Mouse (Mus musculus): Measurements from ENCODE around the gene Ostm1.

Ostm1 gene

DNA sequence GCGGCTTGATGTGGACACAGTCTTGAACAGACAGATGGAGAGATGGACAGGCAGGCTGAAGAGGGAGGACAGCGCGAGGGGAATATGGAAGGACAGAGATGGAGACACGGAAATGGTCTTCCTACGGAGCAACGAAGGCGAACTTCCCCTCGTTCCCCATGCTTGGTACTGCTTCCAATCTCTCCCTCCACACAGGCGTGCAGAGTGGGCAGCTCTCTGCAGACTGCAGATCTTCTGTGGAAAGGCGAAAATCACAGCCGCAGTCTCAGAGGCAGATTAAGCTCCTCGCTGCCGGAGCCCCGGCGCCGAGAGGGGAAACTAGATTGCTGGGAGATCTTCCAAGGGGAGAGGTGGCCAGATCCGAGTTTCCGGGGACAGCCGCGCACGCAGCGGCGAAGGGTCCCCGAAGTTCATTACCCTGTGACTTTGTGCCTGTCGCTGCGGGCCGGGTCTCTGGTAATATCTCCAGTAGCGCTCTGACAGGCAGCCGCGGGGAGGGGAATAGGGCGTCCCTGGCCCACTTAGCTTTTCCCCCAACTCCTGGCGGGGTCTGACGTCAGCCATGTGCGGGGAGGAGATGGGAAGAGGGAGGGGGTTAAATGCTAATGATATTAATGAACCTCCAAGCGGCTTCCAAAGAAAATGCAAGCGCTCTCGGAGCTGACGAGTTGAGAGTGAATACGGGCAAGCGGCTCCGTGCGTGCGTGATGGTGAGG is at the start of gene Ostm1, which contains the start of gene Nr2e1:
Gene Ostm1, plus strand, starts transcription at position 666 of the 716 bp plus-strand sequence.
Gene Nr2e1, minus strand, starts transcription at position 476 of the 716 bp plus-strand sequence.
- no peak for DNase-seq (ENCODE audit: low spot score)

DNA sequence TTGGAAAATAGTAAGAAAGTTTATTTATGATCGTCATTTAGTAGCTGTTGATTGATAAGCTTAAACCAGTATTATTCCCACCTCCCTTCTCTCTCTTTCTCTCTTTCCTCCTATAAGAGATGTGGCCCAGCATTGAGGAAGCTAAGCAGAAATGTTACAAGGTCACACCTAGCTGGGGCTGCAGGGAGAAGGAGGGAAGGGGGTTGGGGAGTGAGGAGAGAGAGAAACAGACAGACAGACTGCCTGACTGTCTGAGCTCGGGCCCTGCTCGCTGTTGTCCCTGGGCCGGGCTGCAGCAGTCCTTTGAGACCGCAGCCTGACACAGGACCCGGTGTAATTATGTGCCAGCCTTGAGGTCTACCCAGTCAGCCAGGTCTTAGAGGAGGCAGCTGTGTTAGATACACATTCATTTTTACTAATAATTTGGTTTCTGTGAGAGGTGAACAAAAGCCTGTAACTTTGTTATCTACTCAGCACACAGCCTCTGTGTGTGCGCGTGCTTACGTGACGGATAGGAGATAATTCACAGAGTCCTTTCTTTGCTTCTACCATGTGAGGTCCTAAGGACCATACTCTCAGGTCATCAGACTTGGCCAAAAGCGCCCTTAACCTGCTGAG is 49.7 kb upstream of the Ostm1 start:
- no peak for DNase-seq (ENCODE audit: low spot score)

DNA sequence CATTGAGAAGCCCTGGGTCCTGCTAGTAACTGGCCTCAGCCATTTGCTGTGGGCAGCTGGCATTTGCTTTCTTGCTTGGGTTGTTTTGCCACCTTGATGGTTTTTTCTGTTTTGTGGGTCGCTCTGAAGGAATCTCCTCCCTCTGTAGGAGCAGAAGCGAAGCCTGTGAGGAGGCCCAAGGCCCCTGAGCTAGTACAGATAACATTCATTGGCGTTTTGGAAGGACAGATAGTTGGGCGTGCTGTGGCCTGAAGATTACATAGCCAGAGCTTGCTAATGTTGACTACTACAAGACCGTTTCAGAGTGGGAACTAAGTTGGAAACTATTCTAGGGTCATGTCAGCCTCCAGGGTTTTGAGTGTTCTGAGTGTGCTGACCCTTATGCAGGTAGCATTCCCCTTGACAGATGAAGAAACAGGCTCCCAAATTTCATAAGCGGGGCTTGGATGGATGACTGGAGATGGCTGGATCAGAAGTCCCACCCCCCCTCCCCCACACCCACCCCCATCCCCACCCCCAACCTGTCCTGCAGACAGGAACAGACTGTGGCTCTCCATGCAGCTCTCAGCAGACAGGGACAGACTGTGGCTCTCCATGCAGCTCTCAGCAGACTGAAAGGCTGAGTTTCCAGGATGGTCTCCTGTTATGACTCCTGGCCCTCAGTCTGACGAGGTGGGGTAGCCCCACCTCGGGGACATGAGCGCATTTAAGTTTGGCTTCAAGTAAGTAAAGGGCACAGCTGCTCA is 45.9 kb upstream of the Ostm1 start:
- peak; percentile 22 for DNase-seq (ENCODE audit: low spot score)

DNA sequence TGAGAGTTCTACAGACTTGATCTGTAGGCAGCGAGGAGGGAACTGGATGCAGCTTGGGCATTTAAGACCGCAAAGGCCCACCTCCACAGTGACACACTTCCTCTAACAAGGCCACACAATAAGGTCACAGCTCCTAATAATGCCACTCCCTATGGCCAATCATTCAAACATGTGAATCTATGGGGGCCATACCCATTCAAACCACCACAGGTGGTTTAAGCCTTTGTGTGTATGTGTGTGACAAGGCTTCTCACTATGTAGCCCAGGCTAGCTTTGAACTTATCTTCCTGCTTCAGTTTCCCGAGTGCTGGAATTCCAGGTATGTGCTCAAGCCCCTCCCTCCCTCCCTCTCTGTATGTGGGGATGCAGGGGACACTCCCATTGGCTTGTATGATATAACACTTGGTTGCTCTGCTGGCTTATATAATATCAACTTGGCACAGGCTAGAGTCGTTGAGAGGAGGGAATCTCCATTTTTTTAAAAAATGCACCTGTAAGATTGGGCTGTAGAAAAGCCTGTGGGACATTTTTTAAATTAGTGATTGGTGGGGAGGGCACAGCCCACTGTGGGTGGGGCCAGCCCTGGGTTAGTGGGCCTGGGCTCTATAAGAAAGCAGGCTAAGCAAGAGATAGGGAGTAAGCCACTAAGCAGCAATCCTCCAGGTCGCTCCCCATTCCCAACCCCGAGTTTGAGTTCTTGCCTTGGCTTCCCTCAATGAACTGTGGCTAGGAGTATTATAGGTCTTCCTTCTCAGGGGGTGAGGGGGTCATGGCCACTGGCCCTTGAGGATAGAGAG is 37.7 kb upstream of the Ostm1 start:
- DNase-seq (ENCODE audit: low spot score) = no peak

DNA sequence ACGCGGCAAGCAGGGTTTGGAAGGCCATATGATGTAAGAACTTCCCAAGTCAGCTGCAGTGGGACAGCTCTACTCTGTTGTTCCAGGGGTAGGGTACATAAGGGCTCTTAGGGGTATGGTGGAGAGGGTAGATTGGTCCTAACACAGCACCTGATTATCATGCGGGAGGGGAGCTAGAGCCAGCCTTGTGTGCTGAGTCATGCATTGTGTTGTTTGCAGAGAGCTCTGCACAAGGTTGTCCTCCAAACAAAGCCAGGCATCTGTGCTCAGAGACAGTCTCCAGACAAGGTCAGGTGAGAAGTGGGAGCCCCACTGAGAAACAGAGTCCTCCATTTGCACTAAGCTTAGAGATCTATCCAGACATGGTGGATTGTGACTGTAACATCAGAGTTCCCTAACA is 37.1 kb upstream of the Ostm1 start:
- no peak for DNase-seq (ENCODE audit: low spot score)

DNA sequence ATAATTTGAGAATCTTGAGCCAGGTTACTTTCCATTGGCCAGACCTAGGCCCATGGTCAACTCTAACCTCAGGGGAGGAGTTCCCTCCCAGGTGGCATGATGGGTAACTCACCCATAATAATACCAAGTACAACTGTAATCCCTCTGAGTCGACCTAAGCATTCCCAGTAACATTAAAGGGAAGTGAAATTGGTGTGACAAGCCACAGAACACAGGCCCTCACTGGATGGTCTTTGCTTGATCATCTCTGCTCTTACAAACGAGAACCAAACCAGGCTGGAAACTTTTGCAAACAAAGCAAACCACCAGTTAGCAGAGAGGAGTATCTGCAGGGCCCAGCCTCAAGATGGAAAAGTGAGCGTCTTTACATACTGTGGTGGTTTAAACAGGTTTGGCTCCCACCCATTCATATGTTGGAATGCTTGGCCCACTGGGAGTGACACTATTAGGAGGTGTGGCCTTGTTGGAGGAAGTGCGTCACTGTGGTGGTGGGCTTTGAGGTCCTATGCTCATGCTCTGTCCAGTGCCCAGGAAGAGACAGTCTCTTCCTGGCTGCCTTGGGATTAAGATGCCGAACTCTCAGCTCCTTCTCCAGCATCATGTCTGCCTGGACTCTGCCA is 23.9 kb upstream of the Ostm1 start:
- no peak for DNase-seq (ENCODE audit: low spot score)

DNA sequence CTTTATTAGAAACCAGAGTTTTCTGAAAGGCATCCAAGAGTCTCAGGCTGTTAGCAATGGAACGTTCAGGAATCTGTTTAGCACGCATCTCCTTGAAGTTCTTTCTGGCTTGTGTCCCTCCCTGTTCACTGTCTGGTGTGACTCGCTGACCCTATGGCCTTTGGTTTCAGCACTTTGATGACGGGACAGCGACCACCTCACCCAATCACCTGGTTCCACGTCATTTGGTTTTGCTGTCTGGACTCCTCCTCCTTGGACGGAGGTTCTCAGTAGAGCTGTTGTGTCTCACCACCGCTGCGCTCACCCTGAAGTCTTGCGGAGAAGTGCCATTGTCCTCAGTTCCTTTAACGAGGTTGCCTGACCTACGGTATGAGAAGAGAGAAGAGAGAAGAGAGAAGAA is 21.4 kb upstream of the Ostm1 start:
- DNase-seq (ENCODE audit: low spot score) = no peak

DNA sequence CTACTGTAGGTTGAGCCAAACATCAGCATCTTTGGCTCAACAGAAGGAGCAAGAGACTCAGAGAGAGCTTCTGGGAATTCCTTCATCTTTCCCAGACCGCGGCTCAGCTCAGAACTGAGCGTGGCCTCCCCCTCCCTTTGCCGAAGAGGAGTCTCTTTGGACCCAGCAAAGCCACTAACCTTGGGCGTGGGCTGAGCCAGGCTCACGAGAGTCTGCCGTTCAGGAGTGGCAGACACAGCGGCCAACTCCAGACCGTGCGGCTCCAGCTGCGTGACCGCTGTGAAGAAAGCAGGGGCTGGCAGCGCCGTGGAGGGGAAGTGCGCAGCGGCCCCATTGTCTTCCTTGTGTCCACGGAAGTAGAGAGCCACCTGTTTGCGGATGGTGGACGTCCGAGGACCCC is 11.1 kb upstream of the Ostm1 start:
- DNase-seq (ENCODE audit: low spot score) = no peak

DNA sequence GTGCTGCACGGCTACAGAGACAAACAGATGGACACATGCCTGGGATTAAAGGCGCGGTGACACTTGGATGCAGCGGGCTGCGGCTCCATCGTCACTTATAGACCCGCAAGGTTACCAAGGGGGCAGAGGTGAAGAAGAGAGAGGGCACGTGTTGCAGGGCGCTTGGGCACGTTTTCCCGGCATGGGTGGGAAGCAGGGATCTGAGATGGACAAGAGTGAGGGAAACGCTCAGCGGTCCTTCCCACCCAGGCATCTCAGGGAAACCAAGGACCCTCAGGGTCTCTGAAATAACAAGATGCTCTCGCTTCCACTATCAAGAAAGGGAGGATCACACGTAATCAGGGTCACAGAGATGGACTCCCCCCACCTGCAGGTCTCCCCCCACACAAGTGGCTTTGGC is 10.7 kb upstream of the Ostm1 start:
- no peak for DNase-seq (ENCODE audit: low spot score)

DNA sequence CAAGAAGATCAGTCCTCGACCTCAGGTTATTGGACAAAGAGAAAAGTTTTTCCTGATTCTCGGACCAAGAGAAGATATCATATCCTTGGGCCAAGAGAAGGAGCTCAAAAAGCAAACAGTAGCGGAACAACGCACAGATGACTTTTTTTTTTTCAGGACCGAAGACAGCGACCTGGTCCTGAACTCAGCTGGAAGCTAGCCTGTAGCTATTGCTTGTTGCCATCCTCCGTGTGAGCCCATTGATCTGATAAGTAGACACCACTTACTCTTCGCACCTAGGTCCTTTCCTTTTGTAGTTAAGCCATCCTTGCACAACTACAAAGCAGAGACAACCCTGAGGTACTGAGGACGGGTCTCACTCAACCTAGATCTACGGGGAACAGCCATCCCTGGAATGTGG is 9.0 kb upstream of the Ostm1 start:
- DNase-seq (ENCODE audit: low spot score) = no peak

DNA sequence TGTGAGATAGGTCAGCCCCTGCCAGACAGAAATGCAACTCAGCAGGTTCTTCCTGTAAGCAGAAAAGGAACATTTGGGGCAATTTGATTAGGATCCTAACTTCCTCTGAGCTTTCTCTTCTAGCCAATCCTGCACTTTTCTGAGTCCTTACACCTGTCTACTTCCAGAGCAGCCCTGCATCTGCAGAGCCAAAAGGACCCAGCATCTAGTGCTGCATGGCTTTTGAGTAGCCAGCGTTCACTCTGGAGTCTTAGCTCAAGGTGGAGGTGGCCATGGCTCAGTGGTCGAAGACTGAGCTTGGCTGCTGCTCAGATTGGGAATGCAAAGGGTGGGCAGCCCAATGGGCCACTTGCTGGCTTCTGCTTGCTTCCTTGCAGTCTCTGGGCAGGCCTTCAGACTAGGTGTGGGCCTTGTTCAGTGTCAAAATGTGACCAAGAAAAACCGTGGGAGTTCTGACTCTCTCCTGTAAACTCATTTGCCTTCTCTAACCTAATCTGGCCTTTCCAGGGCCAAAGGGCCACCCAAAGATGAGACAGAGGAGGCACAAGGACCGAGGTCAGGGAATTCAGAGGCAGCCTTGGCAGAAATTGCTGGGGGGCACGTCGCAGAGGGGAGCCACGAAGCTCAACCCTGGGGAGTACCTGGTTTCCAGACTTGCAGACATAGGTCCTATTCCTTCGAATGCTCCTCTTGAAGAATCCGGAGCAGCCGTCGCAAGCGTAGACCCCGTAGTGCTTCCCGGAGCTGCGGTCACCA is 5.9 kb upstream of the Ostm1 start:
- DNase-seq (ENCODE audit: low spot score) = no peak

DNA sequence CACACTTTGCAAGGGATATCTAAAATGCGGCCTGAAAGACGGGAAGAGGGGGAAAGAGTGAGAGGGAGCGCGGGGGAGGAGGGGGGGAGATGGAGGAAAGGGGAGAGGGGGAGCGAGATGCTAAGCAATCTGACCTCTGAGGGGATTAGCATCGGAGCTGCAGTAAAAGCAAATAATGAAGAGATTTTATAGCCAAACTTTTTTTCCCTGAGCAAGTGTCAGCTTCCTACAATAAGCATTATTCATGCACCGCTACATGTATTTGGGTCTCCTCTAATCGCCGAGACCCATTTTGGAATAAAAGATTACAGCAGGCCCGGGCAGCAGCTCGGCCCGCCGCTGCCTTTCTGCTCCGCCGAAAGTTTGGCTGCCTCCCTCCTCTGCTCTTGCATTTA is 5.3 kb upstream of the Ostm1 start:
- DNase-seq (ENCODE audit: low spot score) = no peak

DNA sequence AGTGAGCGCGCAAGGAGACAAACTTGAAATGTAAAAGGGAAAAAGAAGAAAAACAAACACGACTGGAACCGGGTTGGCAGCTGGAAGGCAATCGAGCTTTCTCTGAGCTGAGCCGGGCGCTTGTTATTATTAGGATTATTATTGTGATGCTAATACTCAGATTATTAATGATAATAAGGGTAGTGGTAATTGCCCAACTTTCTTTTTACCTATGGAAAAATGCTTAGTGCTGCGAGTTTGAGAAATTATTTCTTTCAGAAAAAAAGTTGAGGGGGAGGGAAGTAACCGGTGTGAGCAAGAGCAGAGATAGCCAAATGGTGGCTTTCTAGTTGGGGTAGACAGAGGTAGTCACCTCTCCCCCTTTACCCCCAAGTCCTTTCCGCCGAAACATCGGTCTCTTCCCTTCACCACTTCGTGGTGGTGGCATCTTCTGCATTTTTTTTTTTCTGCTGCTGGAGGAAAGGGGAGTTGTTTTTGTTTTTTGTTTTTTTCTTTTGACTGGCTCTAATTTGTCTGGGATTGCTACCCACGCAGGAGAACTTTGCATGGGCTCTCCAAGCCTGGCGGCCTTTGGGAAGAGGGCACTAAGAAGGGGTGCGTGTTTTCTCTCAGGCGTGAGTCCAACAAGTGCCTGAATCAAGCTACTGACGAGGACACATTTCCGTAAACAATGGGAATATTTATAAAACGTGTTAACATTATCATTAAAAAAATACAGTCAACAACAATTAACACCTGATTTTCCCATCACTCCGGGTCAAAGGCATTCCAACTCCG is 4.7 kb upstream of the Ostm1 start:
- DNase-seq (ENCODE audit: low spot score) = no peak

DNA sequence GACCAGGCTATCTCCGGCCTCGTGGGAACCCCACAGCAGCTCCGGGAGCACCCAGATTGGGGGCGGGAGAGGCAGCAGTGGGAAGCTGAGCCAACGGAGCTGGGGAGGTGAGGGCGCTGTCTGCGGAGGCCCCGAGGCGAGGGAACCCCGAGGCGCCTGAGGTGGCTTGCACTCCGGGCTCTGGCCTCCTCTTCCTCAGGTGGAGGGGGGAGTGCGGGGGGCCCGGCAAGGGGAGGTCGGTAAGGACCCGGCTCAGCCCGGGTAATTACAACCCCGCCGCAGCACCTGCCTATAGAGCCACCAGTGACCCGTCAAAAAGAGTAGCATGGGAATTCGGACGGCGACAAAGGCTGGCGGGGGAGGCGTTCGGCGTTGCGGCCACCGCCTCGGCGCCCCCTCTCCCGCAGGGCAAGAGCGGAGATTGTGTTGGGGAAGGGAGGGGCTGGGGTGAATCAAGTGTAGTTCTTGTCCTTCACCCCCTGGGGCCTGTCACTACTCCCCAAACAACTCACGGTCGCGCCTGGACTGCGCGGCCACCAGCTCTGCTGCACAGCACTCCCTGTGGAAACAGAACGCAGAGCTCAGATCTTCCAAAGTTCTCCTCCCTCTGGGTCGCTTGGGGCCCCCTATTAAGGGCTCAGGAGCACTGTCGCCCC is 4.0 kb upstream of the Ostm1 start:
- no peak for DNase-seq (ENCODE audit: low spot score)

DNA sequence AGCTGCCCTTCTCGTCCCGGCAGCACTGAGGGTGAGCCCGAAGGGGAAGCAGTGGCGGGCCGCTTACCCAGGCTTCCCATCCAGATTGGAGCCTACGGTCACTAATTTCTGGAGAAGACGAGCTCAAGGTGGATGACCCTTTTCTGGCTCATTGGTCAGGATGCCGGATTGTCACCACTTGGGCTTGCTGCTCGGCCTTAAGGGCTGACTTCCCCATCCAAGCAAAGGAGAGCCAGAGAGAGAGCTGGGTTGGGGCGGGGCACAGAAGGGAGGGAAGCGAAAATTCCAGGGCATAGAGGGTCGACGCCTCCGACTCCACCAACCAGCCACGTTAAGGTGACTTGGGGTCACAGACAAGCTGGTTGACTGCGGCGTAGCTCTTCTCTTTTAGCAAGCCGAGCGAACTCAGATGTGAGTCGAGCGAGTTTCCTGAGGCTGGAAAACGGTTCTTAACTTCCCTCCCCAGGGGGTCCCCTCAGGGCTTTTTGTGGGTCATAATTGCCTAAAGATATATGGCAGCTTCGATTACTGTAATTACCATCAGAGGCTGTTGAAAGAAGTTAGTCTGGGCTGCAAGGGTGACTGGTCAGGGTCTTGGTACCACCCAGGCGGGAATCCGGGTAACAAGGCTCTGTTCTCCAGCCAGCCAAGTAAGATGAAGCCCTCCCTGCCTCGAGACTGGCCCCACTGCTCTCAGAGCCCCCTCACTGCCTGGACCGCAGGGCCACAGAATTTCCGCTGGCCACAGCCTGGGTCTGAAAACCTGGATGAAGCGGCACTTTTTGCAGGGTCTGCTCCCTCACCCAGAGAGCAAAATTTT is 3.3 kb upstream of the Ostm1 start:
- DNase-seq (ENCODE audit: low spot score) = no peak

DNA sequence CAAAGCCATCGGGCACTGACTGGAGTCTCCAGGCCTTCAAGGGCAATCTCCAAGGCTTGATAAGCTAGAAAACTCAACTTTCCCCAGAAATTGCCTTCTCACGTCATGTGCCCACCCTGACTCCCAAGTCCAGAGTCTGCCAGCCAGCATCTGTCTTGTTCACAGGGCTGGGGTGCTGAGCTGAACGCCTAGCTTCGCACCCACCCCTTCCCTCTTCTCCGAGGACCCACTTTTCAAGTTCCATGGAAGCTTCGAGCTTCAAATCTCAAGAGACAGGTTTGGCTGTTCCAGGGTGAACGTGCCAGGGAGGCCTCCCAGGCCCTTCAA is 2.7 kb upstream of the Ostm1 start:
- DNase-seq (ENCODE audit: low spot score) = no peak

DNA sequence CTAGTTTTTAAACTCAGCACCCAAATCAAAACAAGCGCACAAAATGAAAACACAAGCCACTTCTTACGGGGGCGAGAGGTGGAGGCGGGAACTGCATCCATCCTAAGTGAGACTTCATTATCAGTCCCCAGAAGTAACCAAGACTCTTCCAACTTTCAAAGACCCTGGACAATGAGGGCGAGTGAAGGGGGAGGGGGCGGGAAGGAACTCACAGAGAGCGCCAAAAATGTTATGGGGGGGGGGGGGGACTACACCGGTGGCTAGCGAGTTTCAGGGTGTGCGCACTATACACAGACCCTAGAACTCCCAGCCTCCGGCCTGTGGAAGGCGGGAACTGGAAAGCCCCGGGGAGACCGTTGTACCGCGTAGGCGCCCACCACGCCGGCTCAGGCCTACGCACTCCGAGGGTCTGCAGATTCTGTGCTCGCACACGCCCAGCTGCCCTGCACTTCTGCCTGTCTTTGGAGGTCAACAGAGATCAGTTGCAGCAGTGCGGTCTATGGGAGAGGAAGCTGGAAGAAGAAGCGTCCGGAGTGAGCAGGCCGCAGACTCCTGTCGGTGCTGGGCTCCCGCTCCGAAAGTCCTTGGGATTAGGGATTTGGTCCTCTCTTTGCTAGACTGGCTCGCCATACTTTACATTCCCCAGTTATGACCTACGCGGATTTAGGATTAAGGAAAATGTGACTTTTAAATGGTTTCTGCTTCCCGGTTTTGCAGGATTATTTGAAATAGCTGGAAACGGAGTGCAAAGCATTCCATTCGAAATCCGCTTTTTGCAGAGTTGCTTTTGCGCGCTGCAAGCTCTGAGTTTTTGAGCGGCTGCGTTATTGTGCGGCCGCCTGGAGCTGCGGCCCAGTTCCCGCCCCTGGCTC is 1.7 kb upstream of the Ostm1 start:
- DNase-seq (ENCODE audit: low spot score) = no peak

DNA sequence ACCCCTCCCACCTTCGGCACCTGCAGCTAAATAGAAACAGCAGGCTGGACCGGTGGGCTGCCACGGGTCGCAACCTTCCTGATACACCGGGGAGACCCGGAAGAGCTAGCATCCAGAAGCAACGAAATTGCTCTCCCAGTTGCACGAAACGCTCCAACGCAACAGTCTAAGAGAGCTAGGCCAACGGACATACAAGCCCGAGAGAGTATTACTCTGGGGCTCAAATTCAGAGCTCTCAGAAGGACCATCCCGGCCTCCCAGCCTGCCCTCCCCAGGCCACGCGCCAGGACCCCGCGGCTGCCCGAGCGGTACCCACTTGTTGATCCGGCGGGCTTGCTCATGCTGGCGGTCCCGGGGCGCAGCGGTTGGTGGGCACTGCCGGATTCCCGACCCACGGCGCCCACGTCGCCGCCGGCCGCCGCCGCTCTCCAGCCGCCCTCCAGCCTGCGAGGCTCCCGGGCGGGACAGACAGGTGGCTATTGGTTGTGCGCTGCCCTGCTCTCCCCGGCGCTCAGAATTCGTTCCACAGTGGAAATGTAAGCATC is 984 bp upstream of the Ostm1 start:
- no peak for DNase-seq (ENCODE audit: low spot score)
